Mouse (Mus musculus) inflammation-experienced regulatory T-cells (primary cell): ENCODE measurements around the gene Serpina1a. TPM values are rescaled to one million over a fixed set of nuclear protein-coding genes. Genes with fewer than 3 reads are reported as not detected.

Source experiments
- polyA plus RNA-seq, 2 experiments: library from polyadenylated mRNA; unstranded; fragments of 100-300 nt; shearing (Covaris generic); gene quantifications; one replicate each; pipeline ENCODE4 v1.2.1; 2017

The Serpina1a gene
- not detected for polyA plus RNA-seq

DNA sequence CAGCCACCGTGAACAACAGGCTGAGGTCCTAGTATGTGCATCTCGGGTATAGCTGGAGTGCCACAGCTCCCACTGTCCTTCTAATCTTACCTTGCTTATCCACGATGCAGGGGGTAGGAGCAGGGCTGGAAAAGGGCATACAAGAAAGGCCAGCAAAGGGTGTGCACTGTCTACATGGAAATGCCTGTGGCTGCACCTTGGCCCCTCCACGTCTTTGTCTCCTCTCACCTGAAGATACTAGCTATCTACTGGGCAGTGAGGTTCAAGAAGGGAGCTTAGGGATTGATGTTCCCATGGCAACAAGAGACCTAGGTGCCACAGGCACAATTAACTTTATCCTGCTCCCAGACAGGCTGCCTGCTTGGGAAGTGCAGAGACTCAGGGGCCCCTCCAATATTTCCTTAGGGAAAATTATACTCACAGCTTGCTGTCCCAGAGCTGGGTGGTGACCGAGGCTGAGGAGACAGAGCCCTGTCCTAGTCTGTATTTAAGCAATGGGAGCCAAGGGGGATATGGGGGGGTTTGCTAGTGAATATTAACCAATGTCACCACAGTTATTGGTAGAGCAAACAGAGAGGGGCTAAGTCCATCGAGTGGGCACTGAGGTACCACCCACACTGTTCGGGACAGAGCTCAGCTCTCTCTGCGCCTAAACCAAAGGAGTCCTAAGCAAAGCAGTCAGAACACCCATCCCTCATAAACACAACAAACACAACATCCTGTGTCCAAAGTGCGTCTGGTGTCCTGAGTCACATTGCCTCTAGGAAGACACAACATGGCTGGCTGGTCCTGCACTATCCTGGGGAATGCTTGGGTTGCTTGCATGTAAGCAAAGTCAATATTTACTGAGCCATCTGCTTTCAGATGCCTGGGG is at the start of gene Serpina1a:
Gene Serpina1a, minus strand, starts transcription at position 462 of the 874 bp plus-strand sequence.

GRCm38 (mm10) chr12:103904837-103905340 is 41.5 kb upstream of the Serpina1a start, which contains the start of gene Serpina1c:
TSS of gene Serpina1c (minus strand) at chr12:103904887.

DNA sequence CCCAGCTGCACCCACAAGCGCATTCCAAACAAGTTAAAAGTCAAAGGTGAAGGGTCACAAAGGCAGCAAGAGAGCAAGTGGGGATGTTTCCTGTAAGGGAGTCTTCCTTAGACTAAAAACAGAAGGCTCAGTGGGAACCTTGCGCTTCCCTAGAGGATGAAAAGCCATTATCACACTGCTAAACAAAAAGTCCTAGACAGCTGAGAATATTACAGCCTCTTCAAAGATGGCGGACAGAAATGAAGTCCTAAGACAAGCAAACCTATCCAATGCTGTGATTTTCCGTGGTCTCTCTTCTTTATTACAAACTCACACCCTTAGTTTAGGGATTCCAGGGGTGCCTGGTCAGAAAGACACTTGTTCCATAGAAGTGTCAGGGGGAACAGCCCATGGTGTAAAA is 33.1 kb downstream of the Serpina1a start, which contains the start of gene Serpina1b:
Gene Serpina1b, minus strand, starts transcription at position 101 of the 400 bp plus-strand sequence.

Other genes starting within 250 kb of the Serpina1a start
- gene Serpina10, start 232.1 kb downstream of the Serpina1a start, polyA plus RNA-seq = under 1 TPM in 1 of 2 experiments, not detected in 1; 0.14 TPM
- under 1 TPM in 1 of 2 experiments, not detected in 1; 0.23 TPM for gene Serpina6, start 206.3 kb downstream of the Serpina1a start, polyA plus RNA-seq
- under 1 TPM in 1 of 2 experiments, not detected in 1; 0.53 TPM for gene Serpina16, start 187.4 kb downstream of the Serpina1a start, polyA plus RNA-seq
- gene Serpina1f, start 168.0 kb downstream of the Serpina1a start, polyA plus RNA-seq = not detected
- not detected for gene Serpina1d, start 90.0 kb downstream of the Serpina1a start, polyA plus RNA-seq
- gene Serpina1b, start 33.2 kb downstream of the Serpina1a start, polyA plus RNA-seq = under 1 TPM in 1 of 2 experiments, not detected in 1; 0.38 TPM
- gene Serpina1c, start 41.3 kb upstream of the Serpina1a start, polyA plus RNA-seq = not detected
- not detected for gene Serpina1e, start 95.4 kb upstream of the Serpina1a start, polyA plus RNA-seq
- not detected for gene Serpina11, start 126.4 kb upstream of the Serpina1a start, polyA plus RNA-seq
- gene Serpina9, start 150.2 kb upstream of the Serpina1a start, polyA plus RNA-seq = 10 to 100 TPM in 1 of 2 experiments, 1 to 10 TPM in 1; 2.1 to 10.2 TPM
- under 1 TPM; 0.07 to 0.12 TPM for gene Serpina12, start 180.9 kb upstream of the Serpina1a start, polyA plus RNA-seq
- gene Serpina5, start 237.6 kb upstream of the Serpina1a start, polyA plus RNA-seq = under 1 TPM; 0.07 to 0.21 TPM
- gene Serpina3a, start 249.2 kb upstream of the Serpina1a start, polyA plus RNA-seq = not detected